Mouse (Mus musculus) heart, adult 18-20 months (tissue): ENCODE results near the gene Capn8. TPM values are rescaled to one million over a fixed set of nuclear protein-coding genes. Genes with fewer than 3 reads are reported as not detected.

Source experiments
- DNase-seq, 2 experiments: peaks; one replicate each; pipeline ENCODE4 v3.0.0; 2021 to 2022; ENCODE audit warnings: mixed read lengths in 1 of 2
- total RNA-seq, 2 experiments: library from RNA; stranded (reverse); gene quantifications; 2 replicates each; pipeline ENCODE4 v1.2.3; 2021

The Capn8 gene
- total RNA-seq, 2 experiments from 2014 or later = not detected

GRCm38 (mm10) chr1:182550761-182551160 is 14.0 kb upstream of the Capn8 start:
- DNase-seq = peak in 1 of 2 experiments; percentile 20

- peak; percentile 55 to 67 for DNase-seq
Observed at GRCm38 (mm10) chr1:182553649-182554375, 11.0 kb upstream of the Capn8 start.

DNA sequence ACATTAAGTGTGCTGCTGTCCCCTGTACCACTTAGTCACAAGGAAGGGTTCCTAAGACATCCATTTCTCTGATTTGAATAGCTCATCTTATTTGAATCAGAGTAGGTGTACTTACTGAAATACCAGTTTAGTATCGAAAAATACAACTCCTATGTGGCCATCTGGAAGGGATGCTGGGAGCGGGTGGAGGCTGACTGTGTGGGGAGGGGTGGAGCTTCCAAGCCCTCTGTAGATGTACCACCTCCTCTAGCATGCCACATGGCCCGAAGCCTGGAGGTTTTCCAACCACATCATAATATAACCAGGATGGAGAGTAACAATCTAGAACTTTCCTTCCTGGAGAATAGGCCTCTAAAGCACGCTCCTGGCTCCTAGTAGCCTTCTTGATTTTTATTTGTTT is 6.5 kb upstream of the Capn8 start:
- DNase-seq = no peak

DNA sequence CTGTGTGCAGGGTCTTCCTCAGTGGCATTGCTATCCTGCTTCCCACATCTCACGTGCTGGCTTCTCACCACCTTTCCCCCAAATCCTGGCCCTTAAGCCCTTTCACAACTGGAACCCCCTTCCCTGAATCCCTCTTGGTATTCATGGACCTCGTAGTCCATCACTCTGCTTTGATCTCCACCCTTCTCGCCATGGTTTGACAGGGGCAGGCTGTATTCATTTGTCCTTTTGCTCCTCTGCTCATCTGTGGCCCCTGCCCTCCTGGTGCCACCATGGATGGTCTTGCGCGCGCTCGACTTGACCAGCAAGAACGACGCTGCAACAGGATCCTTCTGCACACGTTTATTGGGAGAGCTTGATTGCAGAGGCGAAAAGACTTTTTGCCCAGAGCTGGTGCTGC is 5.3 kb upstream of the Capn8 start:
- DNase-seq = no peak

DNA sequence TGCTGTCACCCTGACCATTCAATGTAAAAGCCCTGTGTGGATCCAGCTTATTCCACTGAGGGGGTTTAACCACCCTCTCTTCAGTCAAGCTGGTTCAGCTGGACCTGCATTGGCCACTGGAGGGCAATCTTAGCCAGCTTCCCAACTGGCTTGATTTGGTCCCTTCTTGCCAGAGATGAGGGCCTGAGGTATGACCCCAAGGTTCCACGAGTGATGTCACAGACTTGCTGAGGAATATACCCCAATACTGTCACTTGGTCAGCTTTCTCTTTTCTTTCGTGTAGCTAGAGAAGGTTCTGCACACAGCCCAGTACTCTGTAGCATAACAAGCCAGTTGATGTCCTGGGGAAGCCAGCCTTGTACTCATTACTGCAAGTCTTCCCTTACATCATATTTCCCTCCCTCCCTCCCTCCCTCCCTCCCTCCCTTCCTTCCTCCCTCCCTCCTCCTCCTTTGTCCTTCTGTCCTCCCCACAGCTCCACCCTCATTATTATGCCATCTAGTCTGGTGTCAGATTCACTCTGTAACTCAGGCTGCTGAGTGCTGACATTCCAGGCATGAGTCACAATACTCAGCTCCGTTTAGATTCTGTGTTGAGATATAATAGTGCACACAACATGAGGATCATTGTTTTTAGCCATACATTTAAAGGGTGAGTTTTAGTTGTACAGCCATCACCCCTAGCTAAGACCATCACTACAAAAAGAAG is 4.3 kb upstream of the Capn8 start:
- peak; percentile 13 to 53 for DNase-seq

DNA sequence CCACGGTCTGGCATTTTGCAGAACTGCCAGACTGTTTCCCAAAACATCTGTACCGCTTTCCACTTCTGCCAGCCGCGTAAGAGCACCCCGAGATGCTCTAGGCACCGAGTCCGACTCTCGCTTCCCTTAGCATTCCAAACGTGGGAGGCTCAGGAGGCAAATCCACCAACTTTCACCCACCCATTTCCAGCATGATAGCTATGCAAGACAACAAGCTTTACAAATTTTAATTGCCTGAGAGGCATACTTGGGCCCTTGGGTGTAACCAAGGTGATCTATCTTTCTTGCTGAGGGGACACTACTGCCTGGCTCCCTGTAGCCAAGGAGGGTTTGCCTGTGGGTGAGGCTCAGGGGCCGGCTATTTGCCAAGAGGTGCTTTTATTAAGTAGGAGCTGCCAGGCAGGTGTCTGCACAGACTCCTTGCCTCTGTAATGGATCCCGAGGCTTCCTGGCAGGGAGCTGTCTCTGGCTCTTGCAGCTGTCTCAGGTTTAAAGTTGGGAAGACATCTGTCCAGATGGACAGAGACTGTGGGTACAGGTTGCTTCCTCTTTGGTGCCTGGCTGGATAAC is 2.8 kb upstream of the Capn8 start:
- no peak for DNase-seq

- DNase-seq = peak in 1 of 2 experiments; percentile 13
Observed at GRCm38 (mm10) chr1:182562576-182563370, 2.0 kb upstream of the Capn8 start.

GRCm38 (mm10) chr1:182565351-182565835 is 586 bp downstream of the Capn8 start:
- DNase-seq = no peak

DNA sequence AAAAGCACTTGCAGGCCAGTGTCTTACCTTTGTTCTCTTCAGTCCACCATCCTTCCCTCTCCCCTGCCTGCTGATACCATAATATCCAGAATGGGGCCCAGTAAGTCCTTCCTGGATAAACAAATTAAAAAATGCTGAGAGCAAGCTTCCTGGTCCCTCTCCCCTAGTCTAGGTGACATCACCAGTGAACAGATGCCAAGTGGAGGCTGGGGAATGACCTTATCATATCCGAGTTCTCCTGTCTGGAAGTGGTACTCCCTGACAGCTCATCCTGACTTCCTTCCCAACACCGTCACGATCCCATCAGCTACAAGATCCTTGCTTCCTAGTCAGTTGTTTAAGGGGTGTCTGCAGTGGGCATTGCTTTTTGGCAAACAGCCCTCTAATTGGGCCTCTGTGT is 6.3 kb downstream of the Capn8 start:
- peak; percentile 19 to 39 for DNase-seq

- DNase-seq = no peak
Observed at GRCm38 (mm10) chr1:182571973-182572372, 7.2 kb downstream of the Capn8 start.

- DNase-seq = no peak
Observed at GRCm38 (mm10) chr1:182573856-182574665, 9.3 kb downstream of the Capn8 start.

DNA sequence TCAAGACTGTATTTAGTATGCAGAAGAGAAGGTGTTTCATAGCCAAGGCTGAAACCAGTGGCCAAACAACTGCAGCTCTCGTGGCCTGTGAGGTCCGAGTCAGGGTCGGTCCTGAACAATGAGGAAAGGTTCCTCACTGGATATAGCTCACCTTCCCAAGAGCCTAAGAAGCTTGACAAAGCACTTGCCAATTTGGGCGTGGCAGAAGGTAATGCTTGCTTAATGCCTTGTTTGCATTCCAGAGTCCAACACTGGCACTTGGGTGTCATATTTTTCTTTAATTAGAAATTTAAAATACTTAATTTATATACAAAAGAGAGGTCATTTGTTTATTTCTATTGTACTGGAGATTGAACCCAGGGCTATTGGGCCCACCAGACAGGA is 9.9 kb downstream of the Capn8 start:
- DNase-seq = no peak

DNA sequence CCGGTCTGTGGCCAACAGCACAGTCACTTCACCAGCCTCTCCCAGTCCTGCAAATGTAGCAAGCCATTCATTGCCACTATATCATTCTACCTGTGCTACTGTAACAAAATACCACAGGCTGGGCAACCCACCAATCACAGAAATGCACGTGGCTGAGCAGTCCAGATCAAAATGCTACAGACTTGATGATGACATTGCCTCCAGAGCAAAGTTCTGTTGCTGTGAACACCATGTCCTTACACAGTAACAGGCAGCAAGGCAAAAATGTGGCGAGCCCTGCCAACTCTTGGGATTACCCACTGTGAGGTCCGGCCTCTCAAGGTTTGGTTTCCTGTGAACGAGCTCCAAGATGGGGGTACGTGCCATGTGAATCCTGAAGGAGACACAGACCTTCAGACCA is 19.4 kb downstream of the Capn8 start:
- no peak for DNase-seq

- no peak for DNase-seq
Observed at GRCm38 (mm10) chr1:182585162-182585840, 20.5 kb downstream of the Capn8 start.

- DNase-seq = no peak
Observed at GRCm38 (mm10) chr1:182587706-182588105, 22.9 kb downstream of the Capn8 start.

- no peak for DNase-seq
Observed at GRCm38 (mm10) chr1:182591491-182591890, 26.7 kb downstream of the Capn8 start.

GRCm38 (mm10) chr1:182592436-182592835 is 27.6 kb downstream of the Capn8 start:
- DNase-seq = no peak

GRCm38 (mm10) chr1:182605330-182606150 is 40.7 kb downstream of the Capn8 start:
- DNase-seq = no peak

DNA sequence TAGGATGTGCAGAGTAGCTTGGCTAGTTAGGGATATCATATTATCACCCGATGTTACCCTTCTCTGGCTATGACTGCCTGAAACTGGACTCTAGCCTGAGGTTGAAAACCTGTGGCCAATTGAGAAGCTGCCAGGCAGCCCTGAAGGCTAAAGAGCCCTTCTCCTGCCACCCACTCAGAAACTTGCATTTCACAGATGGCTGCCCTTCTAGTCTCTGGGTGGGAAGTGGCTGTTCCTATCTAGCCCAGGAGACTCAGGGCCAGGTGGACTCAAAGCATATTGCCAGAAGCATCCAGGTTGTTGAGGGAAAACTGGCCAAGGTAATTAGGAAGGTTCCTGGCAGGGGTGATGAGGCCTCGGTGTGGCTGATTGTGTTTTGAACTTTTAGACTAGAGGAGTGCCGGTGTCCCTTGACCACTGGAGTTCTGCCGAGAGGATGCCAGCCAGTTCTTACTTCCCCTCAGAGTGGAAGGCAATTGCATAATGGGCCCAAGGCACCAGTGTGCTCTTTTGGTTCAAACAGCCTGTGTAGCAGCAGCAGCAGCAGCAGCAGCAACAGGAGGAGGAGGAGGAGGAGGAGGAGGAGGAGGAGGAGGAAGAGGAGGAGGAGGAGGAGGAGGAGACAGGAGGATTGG is 45.0 kb downstream of the Capn8 start:
- DNase-seq = peak in 1 of 2 experiments; percentile 23
